In the genomic region with DNA sequence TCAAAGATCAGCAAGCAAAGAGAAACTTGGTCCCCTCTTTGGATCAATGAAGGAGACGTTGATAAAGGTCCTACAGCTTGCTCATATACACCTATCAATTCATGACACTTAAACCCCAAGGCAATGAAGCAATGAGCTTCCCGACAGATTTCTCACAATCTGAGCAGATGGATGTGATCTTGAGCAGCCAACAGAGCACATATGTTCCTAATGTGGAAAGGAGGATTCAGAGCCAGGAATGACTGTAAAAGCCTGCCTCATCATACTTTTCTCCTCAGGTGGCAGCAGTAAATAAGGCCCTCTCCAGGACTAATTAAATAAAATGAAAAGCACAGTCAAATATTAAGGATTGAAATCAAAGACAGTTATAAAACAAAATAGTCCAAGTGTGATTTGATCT, we compare ENCODE assay signal across 26 mouse cellular contexts.
A peak's percentile ranks its signal among the peaks of the same experiment; 100 is the strongest.
DNase-seq lines count a peak whose midpoint lies in the region; ATAC-seq and TF ChIP-seq lines count a peak whose summit lies in the region.
"Had no signal": no experiment of that assay in that cellular context is flagged by ENCODE, and none has a peak within 500 bp of the region (broad histone marks: within the 10 kb centered on the region; RNA-seq: fewer than 3 reads in every experiment).

No protein-coding gene starts in this region.

- WGBS in forebrain, embryonic 13.5 days, result 81% methylated on average over 2 of the region's 2 CpGs
- WGBS in forebrain, embryonic 11.5 days, result 81% methylated on average over 2 of the region's 2 CpGs

- no peaks in the 10 kb centered on the region for H3K36me3 ChIP-seq in forebrain, embryonic 13.5 days (ENCODE audit: poor library complexity, severe bottlenecking)
- no peaks in the 10 kb centered on the region for H3K36me3 ChIP-seq in forebrain, embryonic 11.5 days (ENCODE audit: control insufficient read depth, insufficient read depth, low read length)
- H3K36me3 ChIP-seq: hindbrain, embryonic 10.5 days; intestine, embryonic 15.5 days; limb, embryonic 10.5 days; limb, embryonic 15.5 days; midbrain, embryonic 15.5 days; stomach, embryonic 15.5 days had no signal

- no peak for TF ChIP-seq CTCF in layer of hippocampus, adult 2 months (conservative IDR thresholded peaks at IDR 0.05)

- no peak for DNase-seq in forebrain, embryonic 11.5 days (ENCODE audit: low spot score)
- peak; percentile 25 for DNase-seq in layer of hippocampus, adult 11-12 months (ENCODE audit: low spot score)
- DNase-seq in layer of hippocampus, postnatal 25 days (ENCODE audit: extremely low spot score in 1 of 2, low spot score in 1 of 2), result no peak
- DNase-seq in layer of hippocampus, adult 2 months (ENCODE audit: low spot score in 2 of 2), result peak; percentile 30 to 46
- peak; percentile 4 to 12 for DNase-seq in layer of hippocampus, postnatal 36 days
- no peak for DNase-seq in kidney, postnatal 4 days
- DNase-seq: adrenal gland, postnatal 14 days; cerebellum, adult 9-10 months; gastrocnemius, postnatal 14 days; heart, postnatal 14 days; kidney, adult 2 months; lung, embryonic 14.5 days; lung, postnatal 14 days; right cerebral cortex, postnatal 25 days had no signal

- ATAC-seq in forebrain, embryonic 13.5 days, result peak; percentile 27; the same call in 1 of the 2 replicates
- ATAC-seq in forebrain, embryonic 11.5 days (replicated peaks; ENCODE audit: low FRiP score), result no peak
- ATAC-seq: CD4-positive, CD25-positive, alpha-beta regulatory T cell, adult 4 months; hindbrain, embryonic 16.5 days; intestine, embryonic 15.5 days; midbrain, embryonic 15.5 days had no signal

- H3K9me3 ChIP-seq in forebrain, embryonic 13.5 days (replicated peaks), result no peaks in the 10 kb centered on the region
- H3K9me3 ChIP-seq in forebrain, embryonic 11.5 days (ENCODE audit: control insufficient read depth, low read length), result no peaks in the 10 kb centered on the region
- H3K9me3 ChIP-seq: hindbrain, embryonic 10.5 days; intestine, embryonic 15.5 days; limb, embryonic 10.5 days; limb, embryonic 15.5 days; midbrain, embryonic 15.5 days; stomach, embryonic 15.5 days had no signal

- H3K4me1 ChIP-seq in forebrain, embryonic 13.5 days, result no peaks in the 10 kb centered on the region
- no peaks in the 10 kb centered on the region for H3K4me1 ChIP-seq in forebrain, embryonic 11.5 days (replicated peaks; ENCODE audit: control insufficient read depth, insufficient read depth, low read length)
- H3K4me1 ChIP-seq: hindbrain, embryonic 10.5 days; intestine, embryonic 15.5 days; limb, embryonic 10.5 days; limb, embryonic 15.5 days; midbrain, embryonic 15.5 days; stomach, embryonic 15.5 days had no signal

- H3K4me2 ChIP-seq in forebrain, embryonic 13.5 days, result no peak overlapping the region
- H3K4me2 ChIP-seq in forebrain, embryonic 11.5 days (ENCODE audit: low read depth, low read length, severe bottlenecking), result no peak overlapping the region
- H3K4me2 ChIP-seq: intestine, embryonic 15.5 days; limb, embryonic 15.5 days; lung, embryonic 14.5 days; midbrain, embryonic 15.5 days; stomach, embryonic 15.5 days had no signal

- H3K27ac ChIP-seq in forebrain, embryonic 13.5 days, result no peak overlapping the region
- no peak overlapping the region for H3K27ac ChIP-seq in forebrain, embryonic 11.5 days (ENCODE audit: low read depth, low read length)
- no peak overlapping the region for H3K27ac ChIP-seq in layer of hippocampus, adult 2 months
- H3K27ac ChIP-seq: hindbrain, embryonic 10.5 days; intestine, embryonic 15.5 days; kidney, postnatal 0 days; limb, embryonic 10.5 days; limb, embryonic 15.5 days; liver, embryonic 14.5 days; midbrain, embryonic 15.5 days; stomach, embryonic 15.5 days had no signal

- H3K4me3 ChIP-seq in forebrain, embryonic 13.5 days, result no peak overlapping the region
- H3K4me3 ChIP-seq in forebrain, embryonic 11.5 days (ENCODE audit: low read depth, low read length), result no peak overlapping the region
- no peak overlapping the region for H3K4me3 ChIP-seq in layer of hippocampus, adult 2 months
- H3K4me3 ChIP-seq: erythroblast, embryonic 14.5 days; hindbrain, embryonic 10.5 days; intestine, embryonic 15.5 days; limb, embryonic 10.5 days; limb, embryonic 15.5 days; midbrain, embryonic 15.5 days; stomach, embryonic 15.5 days had no signal

- H3K9ac ChIP-seq in forebrain, embryonic 13.5 days, result no peak overlapping the region
- H3K9ac ChIP-seq in forebrain, embryonic 11.5 days (ENCODE audit: low read length), result no peak overlapping the region
- H3K9ac ChIP-seq: intestine, embryonic 15.5 days; limb, embryonic 15.5 days; liver, embryonic 14.5 days; lung, embryonic 14.5 days; midbrain, embryonic 15.5 days; stomach, embryonic 15.5 days had no signal

- H3K27me3 ChIP-seq in forebrain, embryonic 13.5 days, result no peaks in the 10 kb centered on the region
- H3K27me3 ChIP-seq in forebrain, embryonic 11.5 days (ENCODE audit: control insufficient read depth, insufficient read depth, low read length), result no peaks in the 10 kb centered on the region
- H3K27me3 ChIP-seq: intestine, embryonic 15.5 days; limb, embryonic 15.5 days; midbrain, embryonic 15.5 days; stomach, embryonic 15.5 days had no signal

Comparison
In these comparisons a context has a peak if more than half of its experiments do, and no peak if none do; other contexts are left out.
1. DNase-seq: peak in layer of hippocampus, adult 11-12 months (single experiment), layer of hippocampus, adult 2 months (2 of 2) and layer of hippocampus, postnatal 36 days (2 of 2); none in forebrain, embryonic 11.5 days (single experiment), layer of hippocampus, postnatal 25 days (0 of 2) and kidney, postnatal 4 days (0 of 2).